Mouse (Mus musculus): ENCODE measurements around the gene Camkmt. TPM values are rescaled to one million over a fixed set of nuclear protein-coding genes. Genes with fewer than 3 reads are reported as not detected.

Camkmt gene
- polyA plus RNA-seq, 1 experiment from 2014 or later, result 20.2 TPM

GRCm38 (mm10) chr17:85328901-85329300 lies 238.5 kb downstream of the Camkmt start:
- ATAC-seq, result no peak
- no peaks in the 10 kb centered on the region for H3K36me3 ChIP-seq (ENCODE audit: control insufficient read depth, insufficient read depth)
- H3K4me3 ChIP-seq (replicated peaks; ENCODE audit: low read length), result no peak overlapping the region
- no peak overlapping the region for H3K27ac ChIP-seq (ENCODE audit: low read length)
- H3K27me3 ChIP-seq (replicated peaks; ENCODE audit: control insufficient read depth, insufficient read depth, low read length), result no peaks in the 10 kb centered on the region
- no peak overlapping the region for H3K4me2 ChIP-seq (ENCODE audit: low read length)
- no peaks in the 10 kb centered on the region for H3K9me3 ChIP-seq (ENCODE audit: control insufficient read depth, low read length)
- H3K4me1 ChIP-seq (replicated peaks; ENCODE audit: control insufficient read depth, insufficient read depth, low read length), result no peaks in the 10 kb centered on the region
- WGBS, result 93% methylated on average over 10 of the region's 10 CpGs
- H3K9ac ChIP-seq (replicated peaks; ENCODE audit: low read depth, low read length), result no peak overlapping the region

DNA sequence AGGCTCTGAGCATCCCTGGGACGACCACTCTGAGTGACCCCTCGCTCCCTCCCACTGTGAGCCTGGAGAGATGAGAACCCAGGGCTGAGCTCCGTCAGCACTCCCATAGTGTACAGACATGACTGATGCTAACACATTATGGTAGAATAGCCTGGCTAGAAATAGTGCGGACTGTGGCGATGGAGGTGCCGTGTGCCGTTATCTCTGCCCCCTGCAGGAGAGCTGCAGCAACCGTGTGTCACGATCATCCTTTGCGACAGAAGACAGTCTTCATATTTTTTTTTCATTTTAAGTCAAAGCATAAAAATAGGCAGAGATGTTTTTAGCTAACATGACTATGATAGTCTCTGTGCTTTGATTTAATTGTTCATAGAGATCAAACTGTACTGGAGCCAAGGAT lies 245.1 kb downstream of the Camkmt start:
- no peak for ATAC-seq

GRCm38 (mm10) chr17:85337666-85338065 lies 247.3 kb downstream of the Camkmt start:
- Histone ChIP-seq H3K27ac (ENCODE audit: low read length) (no peak overlapping the region), H3K9ac (replicated peaks; ENCODE audit: low read depth, low read length) (no peak overlapping the region), H3K36me3 (ENCODE audit: control insufficient read depth, insufficient read depth) (no peaks in the 10 kb centered on the region), H3K4me3 (replicated peaks; ENCODE audit: low read length) (no peak overlapping the region), H3K4me2 (ENCODE audit: low read length) (no peak overlapping the region), H3K4me1 (replicated peaks; ENCODE audit: control insufficient read depth, insufficient read depth, low read length) (peaks cover 2% of the 10 kb centered on the region; the same call in 1 of the 2 replicates), H3K27me3 (replicated peaks; ENCODE audit: control insufficient read depth, insufficient read depth, low read length) (no peaks in the 10 kb centered on the region), H3K9me3 (ENCODE audit: control insufficient read depth, low read length) (no peaks in the 10 kb centered on the region)
- WGBS, result 72% methylated on average over 7 of the region's 7 CpGs
- no peak for ATAC-seq

More for the DNA sequence above, 245.1 kb downstream of the Camkmt start:
- no peak overlapping the region for H3K9ac ChIP-seq (replicated peaks; ENCODE audit: low read depth, low read length)
- no peaks in the 10 kb centered on the region for H3K9me3 ChIP-seq (ENCODE audit: control insufficient read depth, low read length)
- 81% methylated on average over 10 of the region's 10 CpGs for WGBS
- H3K4me3 ChIP-seq (replicated peaks; ENCODE audit: low read length), result no peak overlapping the region
- H3K36me3 ChIP-seq (ENCODE audit: control insufficient read depth, insufficient read depth), result no peaks in the 10 kb centered on the region
- no peaks in the 10 kb centered on the region for H3K27me3 ChIP-seq (replicated peaks; ENCODE audit: control insufficient read depth, insufficient read depth, low read length)
- H3K4me2 ChIP-seq (ENCODE audit: low read length), result no peak overlapping the region
- 0 out of 2 replicates have a peak, but pooled peaks cover 2% of the 10 kb centered on the region for H3K4me1 ChIP-seq (replicated peaks; ENCODE audit: control insufficient read depth, insufficient read depth, low read length)
- H3K27ac ChIP-seq (ENCODE audit: low read length), result no peak overlapping the region

- H3K36me3 ChIP-seq (ENCODE audit: control insufficient read depth, insufficient read depth), result no peaks in the 10 kb centered on the region
- ATAC-seq, result no peak
- peak overlapping the region; percentile 13 for H3K4me2 ChIP-seq (ENCODE audit: low read length)
- H3K9me3 ChIP-seq (ENCODE audit: control insufficient read depth, low read length), result no peaks in the 10 kb centered on the region
- no peak overlapping the region for H3K4me3 ChIP-seq (replicated peaks; ENCODE audit: low read length)
- H3K27me3 ChIP-seq (replicated peaks; ENCODE audit: control insufficient read depth, insufficient read depth, low read length), result no peaks in the 10 kb centered on the region
- no peak overlapping the region for H3K9ac ChIP-seq (replicated peaks; ENCODE audit: low read depth, low read length)
- no peak overlapping the region for H3K27ac ChIP-seq (ENCODE audit: low read length)
- WGBS, result 47% methylated on average over 18 of the region's 18 CpGs
- peaks cover 2% of the 10 kb centered on the region; the same call in 1 of the 2 replicates for H3K4me1 ChIP-seq (replicated peaks; ENCODE audit: control insufficient read depth, insufficient read depth, low read length)
Measured at GRCm38 (mm10) chr17:85341134-85341700, 250.9 kb downstream of the Camkmt start.

- Histone ChIP-seq H3K27me3 (replicated peaks; ENCODE audit: control insufficient read depth, insufficient read depth, low read length) (no peaks in the 10 kb centered on the region), H3K4me3 (replicated peaks; ENCODE audit: low read length) (no peak overlapping the region), H3K4me1 (replicated peaks; ENCODE audit: control insufficient read depth, insufficient read depth, low read length) (no peaks in the 10 kb centered on the region; the same call in 1 of the 2 replicates), H3K4me2 (ENCODE audit: low read length) (no peak overlapping the region), H3K9me3 (ENCODE audit: control insufficient read depth, low read length) (no peaks in the 10 kb centered on the region), H3K36me3 (ENCODE audit: control insufficient read depth, insufficient read depth) (no peaks in the 10 kb centered on the region), H3K27ac (ENCODE audit: low read length) (no peak overlapping the region), H3K9ac (replicated peaks; ENCODE audit: low read depth, low read length) (no peak overlapping the region)
- ATAC-seq, result no peak
- 93% methylated on average over 5 of the region's 5 CpGs for WGBS
Measured at GRCm38 (mm10) chr17:85342471-85342870, 252.1 kb downstream of the Camkmt start.

GRCm38 (mm10) chr17:85343435-85343834 lies 253.1 kb downstream of the Camkmt start:
- Histone ChIP-seq H3K9me3 (ENCODE audit: control insufficient read depth, low read length) (no peaks in the 10 kb centered on the region), H3K27me3 (replicated peaks; ENCODE audit: control insufficient read depth, insufficient read depth, low read length) (no peaks in the 10 kb centered on the region), H3K9ac (replicated peaks; ENCODE audit: low read depth, low read length) (no peak overlapping the region), H3K27ac (ENCODE audit: low read length) (no peak overlapping the region), H3K4me1 (replicated peaks; ENCODE audit: control insufficient read depth, insufficient read depth, low read length) (no peaks in the 10 kb centered on the region; the same call in 1 of the 2 replicates), H3K4me3 (replicated peaks; ENCODE audit: low read length) (no peak overlapping the region), H3K4me2 (ENCODE audit: low read length) (no peak overlapping the region), H3K36me3 (ENCODE audit: control insufficient read depth, insufficient read depth) (no peaks in the 10 kb centered on the region)
- 66% methylated on average over 13 of the region's 13 CpGs for WGBS
- no peak for ATAC-seq

DNA sequence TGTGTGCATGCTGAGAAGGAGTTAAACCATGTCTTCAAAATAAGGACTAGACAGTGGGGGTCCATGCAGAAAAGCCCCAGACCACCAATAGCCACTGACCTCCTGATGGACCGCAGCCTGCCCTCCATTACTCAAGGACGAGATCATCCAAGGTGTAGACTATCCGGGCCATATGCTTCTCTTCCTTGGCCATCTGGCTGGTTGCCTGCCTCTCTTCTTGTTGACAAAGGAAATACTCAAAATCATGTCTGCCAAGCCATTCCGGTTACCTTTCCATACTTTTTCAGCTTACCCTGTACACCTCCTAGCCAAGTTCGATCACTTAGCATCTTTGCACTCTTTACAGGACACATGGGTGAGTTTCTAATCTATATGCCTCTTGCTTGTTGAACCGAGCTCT lies 256.3 kb downstream of the Camkmt start:
- Histone ChIP-seq H3K9me3 (ENCODE audit: control insufficient read depth, low read length) (no peaks in the 10 kb centered on the region), H3K4me3 (replicated peaks; ENCODE audit: low read length) (no peak overlapping the region), H3K9ac (replicated peaks; ENCODE audit: low read depth, low read length) (no peak overlapping the region), H3K27me3 (replicated peaks; ENCODE audit: control insufficient read depth, insufficient read depth, low read length) (no peaks in the 10 kb centered on the region), H3K4me2 (ENCODE audit: low read length) (no peak overlapping the region), H3K27ac (ENCODE audit: low read length) (no peak overlapping the region), H3K4me1 (replicated peaks; ENCODE audit: control insufficient read depth, insufficient read depth, low read length) (no peaks in the 10 kb centered on the region), H3K36me3 (ENCODE audit: control insufficient read depth, insufficient read depth) (no peaks in the 10 kb centered on the region)
- no peak for ATAC-seq
- 85% methylated on average over 6 of the region's 6 CpGs for WGBS

DNA sequence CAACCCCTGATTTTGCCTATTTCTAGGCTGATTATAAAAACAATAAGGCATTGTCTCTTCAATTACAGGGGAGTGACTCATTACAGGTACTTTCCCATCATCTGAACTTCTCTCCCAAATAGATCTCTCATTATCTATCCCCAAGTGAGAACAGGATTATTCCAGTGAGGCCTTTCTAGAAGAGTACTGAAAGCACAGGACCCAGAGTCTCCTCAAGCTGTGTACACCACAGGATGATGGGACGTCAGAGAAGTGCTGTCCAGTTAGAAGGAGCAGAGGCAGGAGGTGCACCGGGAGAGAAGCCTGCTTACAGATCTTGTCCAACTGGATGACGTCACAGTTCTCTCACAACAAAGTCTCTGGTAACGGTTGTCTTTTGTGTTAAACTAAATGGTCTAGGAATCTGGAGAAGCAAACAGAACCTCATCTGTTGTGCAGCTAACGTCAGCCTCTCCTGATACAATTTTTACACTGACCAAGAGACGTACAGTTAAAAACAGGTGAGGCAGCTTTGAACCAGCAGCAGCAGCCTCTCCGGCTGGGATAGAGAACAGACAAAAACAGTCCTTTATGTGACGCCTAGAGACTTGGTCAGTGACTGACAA lies 259.1 kb downstream of the Camkmt start:
- Histone ChIP-seq H3K9me3 (ENCODE audit: control insufficient read depth, low read length) (no peaks in the 10 kb centered on the region), H3K4me3 (replicated peaks; ENCODE audit: low read length) (no peak overlapping the region), H3K27me3 (replicated peaks; ENCODE audit: control insufficient read depth, insufficient read depth, low read length) (no peaks in the 10 kb centered on the region), H3K27ac (ENCODE audit: low read length) (no peak overlapping the region), H3K4me1 (replicated peaks; ENCODE audit: control insufficient read depth, insufficient read depth, low read length) (peaks cover 4% of the 10 kb centered on the region; the same call in 1 of the 2 replicates), H3K4me2 (ENCODE audit: low read length) (no peak overlapping the region), H3K36me3 (ENCODE audit: control insufficient read depth, insufficient read depth) (no peaks in the 10 kb centered on the region), H3K9ac (replicated peaks; ENCODE audit: low read depth, low read length) (no peak overlapping the region)
- 21% methylated on average over 8 of the region's 8 CpGs for WGBS
- ATAC-seq, result no peak

DNA sequence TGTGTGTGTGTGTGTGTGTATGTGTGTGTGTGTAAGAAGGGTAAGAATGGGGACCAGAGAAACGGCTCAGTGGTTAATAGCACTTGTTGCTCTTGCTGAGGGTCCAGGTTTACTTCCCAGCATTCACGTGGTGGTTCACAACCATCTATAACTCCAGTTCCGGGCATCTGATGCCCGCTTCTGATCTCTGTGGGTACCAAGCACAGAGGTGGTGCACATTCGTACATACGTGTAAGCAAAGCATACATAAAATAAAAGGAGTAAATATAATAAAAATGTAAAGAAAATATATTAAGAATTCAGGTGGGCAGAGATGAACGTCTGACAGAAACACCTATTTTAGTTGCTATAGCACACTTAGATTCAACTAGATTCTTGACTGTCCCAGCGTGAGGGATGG lies 260.9 kb downstream of the Camkmt start:
- H3K27ac ChIP-seq (ENCODE audit: low read length), result no peak overlapping the region
- no peaks in the 10 kb centered on the region for H3K9me3 ChIP-seq (ENCODE audit: control insufficient read depth, low read length)
- 91% methylated on average over 8 of the region's 8 CpGs for WGBS
- no peaks in the 10 kb centered on the region for H3K36me3 ChIP-seq (ENCODE audit: control insufficient read depth, insufficient read depth)
- H3K27me3 ChIP-seq (replicated peaks; ENCODE audit: control insufficient read depth, insufficient read depth, low read length), result no peaks in the 10 kb centered on the region
- ATAC-seq, result no peak
- no peak overlapping the region for H3K4me2 ChIP-seq (ENCODE audit: low read length)
- H3K4me3 ChIP-seq (replicated peaks; ENCODE audit: low read length), result no peak overlapping the region
- peaks cover 4% of the 10 kb centered on the region; the same call in 1 of the 2 replicates for H3K4me1 ChIP-seq (replicated peaks; ENCODE audit: control insufficient read depth, insufficient read depth, low read length)
- H3K9ac ChIP-seq (replicated peaks; ENCODE audit: low read depth, low read length), result no peak overlapping the region
